ENCODE assay signal across 12 mouse cellular contexts in the genomic region with DNA sequence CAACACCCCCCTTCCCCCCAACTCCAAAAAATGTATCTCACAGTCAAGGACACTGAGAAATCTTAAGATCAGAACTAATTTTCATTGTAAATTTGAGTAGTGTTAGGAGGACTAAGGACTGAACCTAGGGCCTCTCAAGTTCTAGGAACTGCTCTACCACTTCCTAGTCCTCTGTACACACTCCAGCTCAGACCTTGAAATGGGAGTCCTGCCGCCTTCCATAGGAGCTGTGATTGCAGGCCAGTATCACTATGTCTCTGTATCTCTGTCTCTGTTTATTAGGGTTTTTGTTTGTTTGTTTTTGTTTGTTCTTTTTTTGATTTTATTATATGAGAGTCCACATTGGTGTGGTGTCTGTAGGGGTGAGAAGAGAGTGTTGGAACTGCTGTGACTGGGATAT. TPM values are rescaled to one million over a fixed set of nuclear protein-coding genes. Genes with fewer than 3 reads are reported as not detected.
A peak's percentile ranks its signal among the peaks of the same experiment; 100 is the strongest.
DNase-seq lines count a peak whose midpoint lies in the region; ATAC-seq and TF ChIP-seq lines count a peak whose summit lies in the region.
"Had no signal": no experiment of that assay in that cellular context is flagged by ENCODE, and none has a peak within 500 bp of the region (broad histone marks: within the 10 kb centered on the region; RNA-seq: fewer than 3 reads in every experiment).

No protein-coding gene starts in this region.

- no peak for ATAC-seq in heart, embryonic 14.5 days (ENCODE audit: insufficient number of reproducible peaks, insufficient read depth, low FRiP score, low read depth)
- ATAC-seq in stomach, embryonic 15.5 days (ENCODE audit: insufficient read depth, low FRiP score, low read depth), result no peak
- no peak for ATAC-seq in stomach, postnatal 0 days (ENCODE audit: low FRiP score, low TSS enrichment)
- ATAC-seq in liver, embryonic 16.5 days (ENCODE audit: low read depth), result no peak

- peak overlapping the region; percentile 34 for H3K4me2 ChIP-seq in heart, embryonic 14.5 days (ENCODE audit: low read length)
- peak overlapping the region; percentile 10; the same call in 1 of the 2 replicates for H3K4me2 ChIP-seq in stomach, embryonic 15.5 days
- no peak overlapping the region for H3K4me2 ChIP-seq in stomach, postnatal 0 days (replicated peaks; ENCODE audit: low read depth)
- H3K4me2 ChIP-seq in liver, embryonic 16.5 days (ENCODE audit: low read depth, low read length), result peak overlapping the region; percentile 3; the same call in 1 of the 2 replicates
- H3K4me2 ChIP-seq: embryonic facial prominence, embryonic 15.5 days had no signal

- no peak for DNase-seq in heart, adult 18-20 months
- DNase-seq in stomach, postnatal 0 days (ENCODE audit: low spot score), result no peak
- no peak for DNase-seq in adrenal gland, postnatal 10 days
- no peak for DNase-seq in gastrocnemius, adult 2 months
- no peak for DNase-seq in thymus, postnatal 14 days
- DNase-seq: cerebellum, postnatal 10 days; heart, postnatal 4 days; kidney, postnatal 14 days had no signal

- no peaks in the 10 kb centered on the region for H3K9me3 ChIP-seq in heart, embryonic 14.5 days (ENCODE audit: control insufficient read depth, low read length)
- no peaks in the 10 kb centered on the region for H3K9me3 ChIP-seq in stomach, embryonic 15.5 days
- H3K9me3 ChIP-seq in stomach, postnatal 0 days (ENCODE audit: control insufficient read depth, low read length), result no peaks in the 10 kb centered on the region
- no peaks in the 10 kb centered on the region for H3K9me3 ChIP-seq in liver, embryonic 16.5 days (replicated peaks; ENCODE audit: control insufficient read depth, low read length)
- H3K9me3 ChIP-seq: embryonic facial prominence, embryonic 15.5 days had no signal

- no peak for TF ChIP-seq CTCF in stomach, postnatal 0 days (IDR thresholded peaks at IDR 0.05; ENCODE audit: low read depth)
- TF ChIP-seq CTCF in gastrocnemius, adult 2 months (IDR thresholded peaks at IDR 0.05), result no peak

- intact Hi-C loops in gastrocnemius, adult 2 months (cut with DNase I), result no loop called here

- peaks cover 0 to 13% of the 10 kb centered on the region in 2 experiments; a peak in 2 of 4 replicates for H3K4me1 ChIP-seq in heart, embryonic 14.5 days (ENCODE audit: control insufficient read depth in 2 of 2, insufficient read depth in 2 of 2, low read length in 2 of 2)
- no peaks in the 10 kb centered on the region for H3K4me1 ChIP-seq in stomach, embryonic 15.5 days
- H3K4me1 ChIP-seq in stomach, postnatal 0 days (replicated peaks; ENCODE audit: control insufficient read depth, insufficient read depth), result no peaks in the 10 kb centered on the region
- H3K4me1 ChIP-seq in liver, embryonic 16.5 days (ENCODE audit: control insufficient read depth, low read depth, low read length), result peaks cover 10% of the 10 kb centered on the region; the same call in 1 of the 2 replicates

- no peak for TF ChIP-seq EP300 in stomach, postnatal 0 days (optimal IDR thresholded peaks at IDR 0.05)

- WGBS in heart, embryonic 14.5 days, result 67% methylated on average over 1 of the region's 1 CpGs
- WGBS in stomach, embryonic 15.5 days, result 57% methylated on average over 1 of the region's 1 CpGs
- WGBS in stomach, postnatal 0 days, result 55% methylated on average over 1 of the region's 1 CpGs
- 15% methylated on average over 1 of the region's 1 CpGs for WGBS in liver, embryonic 16.5 days (ENCODE audit: insufficient replicate concordance)

- H3K27ac ChIP-seq in heart, embryonic 14.5 days (replicated peaks in 1 of 2; ENCODE audit: control insufficient read depth in 1 of 2, insufficient read depth in 1 of 2, low read depth in 2 of 2, low read length in 2 of 2), result no peak overlapping the region
- no peak overlapping the region for H3K27ac ChIP-seq in stomach, embryonic 15.5 days
- H3K27ac ChIP-seq in stomach, postnatal 0 days (replicated peaks), result no peak overlapping the region
- no peak overlapping the region for H3K27ac ChIP-seq in liver, embryonic 16.5 days (ENCODE audit: low read length)
- H3K27ac ChIP-seq in gastrocnemius, adult 2 months, result no peak overlapping the region
- H3K27ac ChIP-seq: embryonic facial prominence, embryonic 15.5 days had no signal

- no peaks in the 10 kb centered on the region for H3K27me3 ChIP-seq in heart, embryonic 14.5 days (ENCODE audit: control insufficient read depth, insufficient read depth, low read length)
- no peaks in the 10 kb centered on the region for H3K27me3 ChIP-seq in stomach, embryonic 15.5 days (replicated peaks)
- H3K27me3 ChIP-seq in stomach, postnatal 0 days (ENCODE audit: control insufficient read depth, insufficient read depth, low read length), result no peaks in the 10 kb centered on the region
- no peaks in the 10 kb centered on the region for H3K27me3 ChIP-seq in liver, embryonic 16.5 days (ENCODE audit: control insufficient read depth, insufficient read depth, low read depth, low read length)
- H3K27me3 ChIP-seq: embryonic facial prominence, embryonic 15.5 days had no signal

- no peak overlapping the region for H3K9ac ChIP-seq in heart, embryonic 14.5 days (ENCODE audit: low read length)
- no peak overlapping the region for H3K9ac ChIP-seq in stomach, embryonic 15.5 days
- H3K9ac ChIP-seq in stomach, postnatal 0 days (ENCODE audit: low read length), result no peak overlapping the region
- no peak overlapping the region for H3K9ac ChIP-seq in liver, embryonic 16.5 days (ENCODE audit: low read depth, low read length)
- H3K9ac ChIP-seq: embryonic facial prominence, embryonic 15.5 days had no signal

- no peaks in the 10 kb centered on the region for H3K36me3 ChIP-seq in heart, embryonic 14.5 days (ENCODE audit: control insufficient read depth, insufficient read depth, low read length)
- H3K36me3 ChIP-seq in stomach, embryonic 15.5 days, result no peaks in the 10 kb centered on the region
- H3K36me3 ChIP-seq in stomach, postnatal 0 days (ENCODE audit: control insufficient read depth, insufficient read depth, low read length), result no peaks in the 10 kb centered on the region
- H3K36me3 ChIP-seq in liver, embryonic 16.5 days (ENCODE audit: control insufficient read depth, insufficient read depth), result no peaks in the 10 kb centered on the region
- H3K36me3 ChIP-seq: embryonic facial prominence, embryonic 15.5 days had no signal

- H3K4me3 ChIP-seq in heart, embryonic 14.5 days (ENCODE audit: control insufficient read depth in 1 of 2, insufficient read depth in 1 of 2, low read depth in 1 of 2, low read length in 2 of 2), result no peak overlapping the region
- H3K4me3 ChIP-seq in stomach, embryonic 15.5 days (replicated peaks), result no peak overlapping the region
- H3K4me3 ChIP-seq in stomach, postnatal 0 days (ENCODE audit: low read depth, low read length), result no peak overlapping the region
- H3K4me3 ChIP-seq in liver, embryonic 16.5 days (ENCODE audit: low read depth, low read length), result no peak overlapping the region
- H3K4me3 ChIP-seq in gastrocnemius, adult 2 months, result no peak overlapping the region
- H3K4me3 ChIP-seq: embryonic facial prominence, embryonic 15.5 days had no signal

RNA-seq across cellular contexts. Expression of a gene that starts 3.4 kb away (rescaled TPM):
- 109 and 131 TPM in 2 replicates for polyA plus RNA-seq in heart, embryonic 14.5 days (2014; fragmentation: Nextera tagmentation; extraction: Ambion mirVana)
- 100 to 1,000 TPM; 136 to 142 TPM for total RNA-seq in heart, adult 18-20 months (2021)
- 120 and 135 TPM in 2 replicates for polyA plus RNA-seq in stomach, embryonic 15.5 days (2015; fragmentation: Nextera tagmentation; extraction: Ambion mirVana)
- 83.7 and 84.6 TPM in 2 replicates for polyA plus RNA-seq in stomach, postnatal 0 days (2015; fragmentation: Nextera tagmentation; extraction: Ambion mirVana)
- 38.4 and 45.8 TPM in 2 replicates for polyA plus RNA-seq in liver, embryonic 16.5 days (2015; fragmentation: Nextera tagmentation; extraction: Ambion mirVana)
- total RNA-seq in adrenal gland, postnatal 10 days (2021), result 100 to 1,000 TPM; 135 to 143 TPM
- 100 to 1,000 TPM; 110 to 121 TPM for total RNA-seq in gastrocnemius, adult 2 months (2021)
